Mouse (Mus musculus) forebrain, embryonic 13.5 days (tissue): ENCODE measurements around the gene Dgkd. TPM values are rescaled to one million over a fixed set of nuclear protein-coding genes. Genes with fewer than 3 reads are reported as not detected.

Experiments used
- ATAC-seq: fragments of 200-750 bp; cut with Nextera tagmentation; 2 replicates; pipeline ENCODE4 v1.8.0; 2017
- H3K27ac ChIP-seq: fragments of 300-500 bp; sonication (generic); 2 replicates; pipeline ENCODE4 v1.5.1; 2015; ENCODE audit warnings: inconsistent platforms, mild to moderate bottlenecking, moderate library complexity
- H3K27me3 ChIP-seq: fragments of 300-500 bp; sonication (generic); 2 replicates; pipeline ENCODE4 v1.6.1; 2015; ENCODE audit warnings: mild to moderate bottlenecking, inconsistent platforms
- H3K36me3 ChIP-seq: fragments of 300-500 bp; sonication (generic); 2 replicates; pipeline ENCODE4 v1.6.1; 2015; ENCODE audit warnings: mild to moderate bottlenecking, inconsistent platforms; ENCODE audit not compliant: poor library complexity, severe bottlenecking
- H3K4me1 ChIP-seq: fragments of 300-500 bp; sonication (generic); 2 replicates; pipeline ENCODE4 v1.6.1; 2015; ENCODE audit warnings: inconsistent platforms
- H3K4me2 ChIP-seq: fragments of 300-500 bp; sonication (generic); 2 replicates; pipeline ENCODE4 v1.6.1; 2015; ENCODE audit warnings: inconsistent platforms, mild to moderate bottlenecking, moderate library complexity
- H3K4me3 ChIP-seq: fragments of 300-500 bp; sonication (generic); 2 replicates; pipeline ENCODE4 v1.5.1; 2015; ENCODE audit warnings: mild to moderate bottlenecking, inconsistent platforms
- H3K9ac ChIP-seq: fragments of 300-500 bp; sonication (generic); 2 replicates; pipeline ENCODE4 v1.6.1; 2015; ENCODE audit warnings: mild to moderate bottlenecking, inconsistent platforms
- H3K9me3 ChIP-seq: fragments of 300-500 bp; sonication (generic); replicated peaks from 2 replicates; pipeline ENCODE4 v1.6.1; 2016; ENCODE audit warnings: inconsistent platforms
- WGBS: fragments of 180-500 bp; shearing (Covaris S2); methylation state at CpG from one replicate; pipeline ENCODE4 v1.1.7; 2015; 5-methylcytosine and 5-hydroxymethylcytosine counted together
- polyA plus RNA-seq: library from polyadenylated mRNA; unstranded; fragments of >200 nt; fragmentation: Nextera tagmentation; extraction: Ambion mirVana; gene quantifications from 2 replicates; pipeline ENCODE4 v1.2.1, GENCODE M21; 2015

Dgkd gene
- polyA plus RNA-seq, 1 experiment from 2014 or later, result 36.6 TPM

DNA sequence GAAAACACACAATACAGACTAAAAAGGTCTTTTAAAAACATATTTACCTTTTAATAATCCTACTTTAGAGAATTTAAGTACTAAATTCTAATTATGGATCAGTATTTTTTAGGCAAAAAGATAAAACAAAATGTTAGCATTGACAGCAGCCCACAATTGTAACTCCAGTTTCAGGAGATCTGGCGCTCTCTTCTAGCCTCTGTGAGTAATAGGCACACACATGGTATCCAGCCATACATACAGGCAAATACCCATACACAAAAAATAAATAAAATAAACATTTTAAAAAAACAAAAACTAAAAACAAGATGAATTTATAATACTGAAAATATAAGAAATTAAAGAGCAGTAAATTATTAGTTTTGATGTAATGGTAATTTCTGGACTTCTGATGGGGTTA, 105.8 kb downstream of the Dgkd start:
- H3K36me3 ChIP-seq, result peaks cover 74% of the 10 kb centered on the region

DNA sequence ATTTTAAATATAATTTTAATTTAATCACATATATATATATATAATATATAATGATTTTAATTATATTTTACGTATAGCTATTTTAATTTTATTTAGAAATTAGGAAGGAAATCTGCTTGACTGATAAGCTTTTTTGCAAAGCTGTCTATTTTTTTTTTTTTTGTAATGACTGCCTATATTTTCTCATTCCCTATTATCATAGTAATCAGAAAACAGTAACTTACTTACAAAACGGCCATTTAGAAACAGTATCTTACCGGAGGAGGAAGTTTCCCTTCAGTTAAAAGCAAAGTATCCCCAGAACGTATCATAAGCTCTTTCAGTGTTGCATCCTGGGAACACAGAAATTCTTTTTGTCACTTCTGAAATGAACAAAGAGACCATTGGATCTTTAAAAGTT, 106.4 kb downstream of the Dgkd start:
- H3K9me3 ChIP-seq, result no peaks in the 10 kb centered on the region
- no peak overlapping the region for H3K9ac ChIP-seq
- ATAC-seq, result no peak
- H3K27me3 ChIP-seq, result no peaks in the 10 kb centered on the region
- no peaks in the 10 kb centered on the region for H3K4me1 ChIP-seq
- peaks cover 75% of the 10 kb centered on the region for H3K36me3 ChIP-seq
- no peak overlapping the region for H3K4me2 ChIP-seq
- no peak overlapping the region for H3K27ac ChIP-seq
- 89% methylated on average over 4 of the region's 4 CpGs for WGBS
- H3K4me3 ChIP-seq, result no peak overlapping the region

More for the DNA sequence above, 105.8 kb downstream of the Dgkd start:
- Histone ChIP-seq H3K4me2 (no peak overlapping the region), H3K4me3 (no peak overlapping the region), H3K9me3 (no peaks in the 10 kb centered on the region), H3K27ac (no peak overlapping the region), H3K27me3 (no peaks in the 10 kb centered on the region), H3K4me1 (no peaks in the 10 kb centered on the region), H3K9ac (no peak overlapping the region)
- no peak for ATAC-seq
- WGBS, result 98% methylated on average over 1 of the region's 1 CpGs

DNA sequence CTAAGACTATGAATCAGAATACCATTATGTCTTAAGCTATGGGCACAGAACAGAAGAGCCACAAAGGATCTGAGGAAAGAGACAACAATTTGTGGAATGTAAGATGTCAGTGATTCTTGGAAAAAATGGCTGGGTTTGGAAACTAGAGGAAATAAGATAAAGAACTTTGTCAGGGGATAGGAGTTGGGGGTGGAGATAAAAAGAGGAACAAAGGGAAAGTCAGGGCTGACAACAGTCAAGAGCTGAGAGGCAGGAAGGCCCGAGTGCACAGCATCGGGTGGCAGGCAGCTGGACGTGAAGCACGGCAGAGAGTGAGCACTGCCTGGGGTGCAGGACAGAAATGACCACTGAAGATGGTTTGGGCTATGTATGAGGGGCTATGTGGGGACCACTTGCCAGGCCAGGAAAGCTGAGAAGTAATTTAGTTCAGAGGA, 106.9 kb downstream of the Dgkd start:
- H3K4me1 ChIP-seq, result no peaks in the 10 kb centered on the region
- WGBS, result 47% methylated on average over 4 of the region's 4 CpGs
- no peaks in the 10 kb centered on the region for H3K9me3 ChIP-seq

DNA sequence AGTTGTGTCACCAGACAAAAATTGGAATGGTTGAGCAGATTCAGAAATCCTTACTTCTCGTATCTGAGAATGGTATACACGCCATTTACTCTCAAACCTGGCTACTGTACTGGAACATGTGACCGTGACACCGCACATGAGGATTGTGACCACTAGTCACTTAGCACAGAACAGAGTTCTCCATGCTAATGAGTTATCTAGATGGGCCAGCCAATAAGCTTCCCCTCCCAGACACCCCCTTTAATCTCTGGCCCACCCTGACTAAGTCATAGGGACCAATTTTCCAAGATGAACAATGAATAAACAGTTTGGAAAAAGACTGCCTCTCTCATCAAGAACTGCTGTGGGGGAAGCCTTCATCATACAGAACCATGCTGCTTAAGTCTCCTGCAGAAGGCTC, 107.7 kb downstream of the Dgkd start:
- no peaks in the 10 kb centered on the region for H3K9me3 ChIP-seq
- H3K9ac ChIP-seq, result no peak overlapping the region
- peaks cover 75% of the 10 kb centered on the region for H3K36me3 ChIP-seq
- no peak overlapping the region for H3K4me3 ChIP-seq
- H3K27ac ChIP-seq, result no peak overlapping the region
- no peak for ATAC-seq
- H3K27me3 ChIP-seq, result no peaks in the 10 kb centered on the region
- 96% methylated on average over 4 of the region's 4 CpGs for WGBS
- no peaks in the 10 kb centered on the region for H3K4me1 ChIP-seq
- H3K4me2 ChIP-seq, result no peak overlapping the region

More for the DNA sequence above, 106.9 kb downstream of the Dgkd start:
- H3K4me3 ChIP-seq, result no peak overlapping the region
- H3K27ac ChIP-seq, result no peak overlapping the region
- ATAC-seq, result no peak
- H3K9ac ChIP-seq, result no peak overlapping the region
- H3K36me3 ChIP-seq, result peaks cover 78% of the 10 kb centered on the region
- H3K27me3 ChIP-seq, result no peaks in the 10 kb centered on the region
- no peak overlapping the region for H3K4me2 ChIP-seq

DNA sequence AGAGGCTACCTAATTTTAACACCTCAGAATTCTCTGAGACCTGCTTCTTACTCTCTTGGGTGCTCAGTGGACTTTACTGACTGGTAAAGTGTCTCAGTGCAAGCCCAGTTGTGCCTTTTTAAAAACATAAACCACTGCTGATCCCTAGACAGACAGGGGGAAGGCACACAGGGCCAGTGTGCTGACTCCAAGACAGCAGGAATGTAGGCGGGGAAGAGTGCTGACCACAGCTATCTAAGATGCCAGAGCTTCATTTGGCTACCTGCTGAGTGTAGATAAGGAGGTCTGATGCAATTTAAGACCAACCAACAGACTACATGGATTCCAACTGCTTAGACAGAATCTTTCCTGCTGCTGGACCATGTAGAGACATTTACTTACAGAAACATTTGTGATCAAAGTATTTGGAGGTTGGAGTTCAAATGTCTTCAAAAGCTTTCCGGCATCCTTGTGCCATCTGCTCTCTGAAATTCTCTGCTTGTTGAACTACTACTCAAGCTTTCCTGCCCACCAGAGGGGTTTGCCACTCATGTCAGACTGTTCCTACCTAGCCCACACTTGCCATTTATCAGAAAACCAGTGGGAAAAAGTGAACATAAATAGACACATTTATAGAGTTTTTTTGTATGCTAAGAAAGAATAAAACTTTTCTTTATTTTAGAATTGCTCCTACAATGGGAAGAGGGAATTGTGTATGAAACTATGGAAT, 108.5 kb downstream of the Dgkd start:
- H3K36me3 ChIP-seq, result peaks cover 74% of the 10 kb centered on the region
- ATAC-seq, result no peak
- 87% methylated on average over 2 of the region's 2 CpGs for WGBS
- no peaks in the 10 kb centered on the region for H3K27me3 ChIP-seq
- H3K4me2 ChIP-seq, result no peak overlapping the region
- H3K4me1 ChIP-seq, result no peaks in the 10 kb centered on the region
- no peak overlapping the region for H3K4me3 ChIP-seq
- no peaks in the 10 kb centered on the region for H3K9me3 ChIP-seq
- no peak overlapping the region for H3K9ac ChIP-seq
- no peak overlapping the region for H3K27ac ChIP-seq

DNA sequence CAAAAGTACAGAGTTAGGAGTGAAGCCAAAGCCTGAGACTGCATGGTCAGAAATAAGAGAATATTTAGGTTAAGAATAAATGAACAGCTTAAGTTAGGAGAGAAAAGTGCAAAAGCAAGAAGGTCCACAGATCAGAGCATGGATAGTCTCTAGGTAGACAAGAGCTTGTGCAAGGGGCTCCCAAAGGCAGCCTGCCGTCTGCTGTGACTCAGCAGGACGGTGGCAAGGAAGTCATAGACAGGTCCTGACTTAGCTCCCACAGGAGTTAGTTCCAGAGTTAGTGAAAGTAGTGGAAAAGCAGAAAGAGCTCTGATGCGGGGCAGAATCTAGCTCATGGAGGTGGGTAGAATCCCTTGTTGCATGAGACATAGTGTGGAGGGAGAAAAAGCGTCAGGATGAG, 117.3 kb downstream of the Dgkd start:
- no peak overlapping the region for H3K4me2 ChIP-seq
- 81% methylated on average over 4 of the region's 4 CpGs for WGBS
- ATAC-seq, result no peak
- H3K36me3 ChIP-seq, result peaks cover 70% of the 10 kb centered on the region
- H3K4me1 ChIP-seq, result peaks cover 5% of the 10 kb centered on the region; the same call in 1 of the 2 replicates
- no peaks in the 10 kb centered on the region for H3K9me3 ChIP-seq
- H3K27ac ChIP-seq, result no peak overlapping the region
- no peaks in the 10 kb centered on the region for H3K27me3 ChIP-seq
- H3K4me3 ChIP-seq, result no peak overlapping the region
- no peak overlapping the region for H3K9ac ChIP-seq

DNA sequence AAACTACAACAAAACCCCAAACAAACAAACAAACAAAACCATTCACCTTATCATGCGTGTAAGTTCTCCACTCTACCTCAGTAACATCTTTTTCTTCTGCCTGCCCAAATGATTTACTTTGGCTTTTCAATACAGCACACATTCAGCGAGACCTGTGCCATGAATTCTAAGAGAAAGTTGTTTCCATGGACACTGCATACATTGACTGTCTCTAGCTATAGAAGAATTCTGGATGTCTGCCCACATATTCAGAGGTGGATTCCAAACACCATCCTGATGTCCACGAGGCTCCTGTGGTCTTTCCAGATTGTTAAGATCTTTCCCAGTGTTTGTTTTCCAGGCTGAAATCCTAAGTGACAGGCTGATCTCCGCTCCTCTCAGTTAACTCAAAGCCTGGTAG, 129.2 kb downstream of the Dgkd start:
- H3K9me3 ChIP-seq, result no peaks in the 10 kb centered on the region
- no peaks in the 10 kb centered on the region for H3K4me1 ChIP-seq
- no peak overlapping the region for H3K27ac ChIP-seq
- H3K36me3 ChIP-seq, result peaks cover 80% of the 10 kb centered on the region
- no peak overlapping the region for H3K4me3 ChIP-seq
- H3K27me3 ChIP-seq, result no peaks in the 10 kb centered on the region
- WGBS, result 62% methylated on average over 4 of the region's 4 CpGs
- H3K4me2 ChIP-seq, result no peak overlapping the region
- no peak for ATAC-seq
- no peak overlapping the region for H3K9ac ChIP-seq

DNA sequence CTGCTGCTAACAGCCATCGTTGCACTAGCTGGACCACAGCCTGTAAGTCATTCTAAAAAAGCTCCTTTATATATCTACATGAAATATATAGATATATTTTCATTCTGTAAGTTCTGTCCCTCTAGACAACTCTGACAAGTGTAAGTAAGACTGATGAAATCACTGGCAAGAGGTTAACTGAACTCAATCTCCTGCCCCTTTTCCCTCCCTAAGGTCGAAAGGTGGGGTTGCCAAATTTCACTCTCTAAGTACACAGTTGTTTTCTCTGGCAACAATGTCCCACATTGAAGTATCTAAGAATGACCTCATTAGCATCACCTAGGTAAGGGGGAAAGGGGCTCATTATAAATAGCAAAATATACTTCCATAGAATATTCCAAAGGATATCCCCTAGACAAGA, 139.6 kb downstream of the Dgkd start:
- Histone ChIP-seq H3K4me3 (no peak overlapping the region), H3K36me3 (peaks cover 79% of the 10 kb centered on the region), H3K9ac (no peak overlapping the region), H3K27me3 (no peaks in the 10 kb centered on the region), H3K27ac (no peak overlapping the region), H3K4me2 (no peak overlapping the region), H3K4me1 (no peaks in the 10 kb centered on the region), H3K9me3 (no peaks in the 10 kb centered on the region)
- 91% methylated on average over 2 of the region's 2 CpGs for WGBS
- ATAC-seq, result no peak

Other genes with a start within 250 kb of the Dgkd start
- gene Inpp5d, start 233.0 kb upstream of the Dgkd start, polyA plus RNA-seq, result 3.2 and 3.5 TPM in 2 replicates
- 43.8 and 49.9 TPM in 2 replicates for gene Atg16l1, start 97.4 kb upstream of the Dgkd start, polyA plus RNA-seq
- gene Sag, start 49.6 kb upstream of the Dgkd start, polyA plus RNA-seq, result 2.4 and 2.8 TPM in 2 replicates
- 31.0 and 32.1 TPM in 2 replicates for gene Usp40, start 155.3 kb downstream of the Dgkd start, polyA plus RNA-seq
- gene Ugt1a10, start 202.1 kb downstream of the Dgkd start, polyA plus RNA-seq, result not detected in 2 replicates
- not detected in 2 replicates for gene Ugt1a9, start 217.5 kb downstream of the Dgkd start, polyA plus RNA-seq
- not detected in 2 replicates for gene Ugt1a8, start 234.5 kb downstream of the Dgkd start, polyA plus RNA-seq
- gene Ugt1a7c, start 241.8 kb downstream of the Dgkd start, polyA plus RNA-seq, result 0.35 and 0.53 TPM in 2 replicates
- gene Ugt1a6b, start 250.0 kb downstream of the Dgkd start, polyA plus RNA-seq, result 0.48 and 1.1 TPM in 2 replicates